14 mouse cellular contexts compared by ENCODE assay signal in genomic region chr3:86253071-86253470, GRCm38 (mm10). TPM values are rescaled to one million over a fixed set of nuclear protein-coding genes. Genes with fewer than 3 reads are reported as not detected.
A peak's percentile ranks its signal among the peaks of the same experiment; 100 is the strongest.
DNase-seq lines count a peak whose midpoint lies in the region; ATAC-seq and TF ChIP-seq lines count a peak whose summit lies in the region.
"Had no signal": no experiment of that assay in that cellular context is flagged by ENCODE, and none has a peak within 500 bp of the region (broad histone marks: within the 10 kb centered on the region; RNA-seq: fewer than 3 reads in every experiment).

No protein-coding gene starts in this region.

- WGBS in kidney, adult 2 months = 46% methylated on average over 3 of the region's 3 CpGs
- WGBS in stomach, embryonic 15.5 days = 57% methylated on average over 3 of the region's 3 CpGs
- WGBS in stomach, postnatal 0 days = 53% methylated on average over 3 of the region's 3 CpGs

- H3K4me2 ChIP-seq in stomach, embryonic 15.5 days = no peak overlapping the region
- no peak overlapping the region for H3K4me2 ChIP-seq in stomach, postnatal 0 days (replicated peaks; ENCODE audit: low read depth)
- H3K4me2 ChIP-seq: embryonic facial prominence, embryonic 15.5 days; intestine, embryonic 15.5 days; midbrain, embryonic 15.5 days; neural tube, embryonic 13.5 days had no signal

- 0 out of 2 replicates have a peak, but pooled peaks cover 2% of the 10 kb centered on the region for H3K4me1 ChIP-seq in kidney, adult 2 months (ENCODE audit: control insufficient read depth, insufficient read depth, low read length)
- no peaks in the 10 kb centered on the region for H3K4me1 ChIP-seq in stomach, embryonic 15.5 days
- no peaks in the 10 kb centered on the region for H3K4me1 ChIP-seq in stomach, postnatal 0 days (replicated peaks; ENCODE audit: control insufficient read depth, insufficient read depth)
- H3K4me1 ChIP-seq: embryonic facial prominence, embryonic 15.5 days; intestine, embryonic 15.5 days; midbrain, embryonic 15.5 days; neural tube, embryonic 13.5 days had no signal

- H3K4me3 ChIP-seq in kidney, adult 2 months (ENCODE audit: insufficient read depth, low read depth, low read length) = no peak overlapping the region
- no peak overlapping the region for H3K4me3 ChIP-seq in stomach, embryonic 15.5 days (replicated peaks)
- H3K4me3 ChIP-seq in stomach, postnatal 0 days (ENCODE audit: low read depth, low read length) = no peak overlapping the region
- H3K4me3 ChIP-seq: embryonic facial prominence, embryonic 15.5 days; intestine, embryonic 15.5 days; midbrain, embryonic 15.5 days; neural tube, embryonic 13.5 days had no signal

- TF ChIP-seq CTCF in kidney, adult 2 months (conservative IDR thresholded peaks at IDR 0.05; ENCODE audit: insufficient read depth, insufficient read length, low read depth, low read length) = no peak
- no peak for TF ChIP-seq CTCF in stomach, postnatal 0 days (IDR thresholded peaks at IDR 0.05; ENCODE audit: low read depth)

- H3K9ac ChIP-seq in stomach, embryonic 15.5 days = no peak overlapping the region
- H3K9ac ChIP-seq in stomach, postnatal 0 days (ENCODE audit: low read length) = no peak overlapping the region
- H3K9ac ChIP-seq: embryonic facial prominence, embryonic 15.5 days; intestine, embryonic 15.5 days; midbrain, embryonic 15.5 days; neural tube, embryonic 13.5 days had no signal

- no peaks in the 10 kb centered on the region for H3K9me3 ChIP-seq in stomach, embryonic 15.5 days
- no peaks in the 10 kb centered on the region for H3K9me3 ChIP-seq in stomach, postnatal 0 days (ENCODE audit: control insufficient read depth, low read length)
- H3K9me3 ChIP-seq: embryonic facial prominence, embryonic 15.5 days; intestine, embryonic 15.5 days; midbrain, embryonic 15.5 days; neural tube, embryonic 13.5 days had no signal

- TF ChIP-seq POLR2A in kidney, adult 2 months (IDR thresholded peaks at IDR 0.05; ENCODE audit: low read depth, low read length) = no peak

- DNase-seq in kidney, adult 2 months = peak; percentile 54
- no peak for DNase-seq in kidney, adult 11 months
- DNase-seq in stomach, postnatal 0 days (ENCODE audit: low spot score) = no peak
- peak; percentile 52 for DNase-seq in cerebellum, adult 9-10 months
- DNase-seq in lung, postnatal 36 days = peak; percentile 63
- DNase-seq in spleen, postnatal 14 days (ENCODE audit: low spot score in 2 of 2) = no peak
- DNase-seq: retina, postnatal 1 day; thymus, postnatal 14 days had no signal

- no peaks in the 10 kb centered on the region for H3K36me3 ChIP-seq in kidney, adult 2 months (ENCODE audit: control insufficient read depth, insufficient read depth, low read length)
- no peaks in the 10 kb centered on the region for H3K36me3 ChIP-seq in stomach, embryonic 15.5 days
- no peaks in the 10 kb centered on the region for H3K36me3 ChIP-seq in stomach, postnatal 0 days (ENCODE audit: control insufficient read depth, insufficient read depth, low read length)
- H3K36me3 ChIP-seq: embryonic facial prominence, embryonic 15.5 days; intestine, embryonic 15.5 days; midbrain, embryonic 15.5 days; neural tube, embryonic 13.5 days had no signal

- TF ChIP-seq EP300 in stomach, postnatal 0 days (optimal IDR thresholded peaks at IDR 0.05) = no peak

- no peak overlapping the region for H3K27ac ChIP-seq in kidney, adult 2 months (ENCODE audit: insufficient read depth, low read depth, low read length)
- no peak overlapping the region for H3K27ac ChIP-seq in stomach, embryonic 15.5 days
- no peak overlapping the region for H3K27ac ChIP-seq in stomach, postnatal 0 days (replicated peaks)
- H3K27ac ChIP-seq: embryonic facial prominence, embryonic 15.5 days; intestine, embryonic 15.5 days; midbrain, embryonic 15.5 days; neural tube, embryonic 13.5 days had no signal

- ATAC-seq in stomach, embryonic 15.5 days (ENCODE audit: insufficient read depth, low FRiP score, low read depth) = peak; percentile 56; the same call in 1 of the 2 replicates
- ATAC-seq in stomach, postnatal 0 days (ENCODE audit: low FRiP score, low TSS enrichment) = no peak
- no peak for ATAC-seq in CD4-positive, CD25-positive, alpha-beta regulatory T cell, adult 4 months
- ATAC-seq: intestine, embryonic 15.5 days; midbrain, embryonic 15.5 days had no signal

- H3K27me3 ChIP-seq in kidney, adult 2 months (replicated peaks; ENCODE audit: control insufficient read depth, insufficient read depth, low read length) = no peaks in the 10 kb centered on the region
- H3K27me3 ChIP-seq in stomach, embryonic 15.5 days (replicated peaks) = no peaks in the 10 kb centered on the region
- no peaks in the 10 kb centered on the region for H3K27me3 ChIP-seq in stomach, postnatal 0 days (ENCODE audit: control insufficient read depth, insufficient read depth, low read length)
- H3K27me3 ChIP-seq: embryonic facial prominence, embryonic 15.5 days; intestine, embryonic 15.5 days; midbrain, embryonic 15.5 days; neural tube, embryonic 13.5 days had no signal

RNA-seq across cellular contexts. Expression of gene Lrba, which starts 28.6 kb away (rescaled TPM):
- 36.4 and 37.8 TPM in 2 replicates for polyA plus RNA-seq in kidney, adult 2 months (2012; rRNA removed)
- 4.5 and 4.6 TPM in 2 replicates for polyA plus RNA-seq in stomach, embryonic 15.5 days (2015; fragmentation: Nextera tagmentation; extraction: Ambion mirVana)
- 2.6 and 2.9 TPM in 2 replicates for polyA plus RNA-seq in stomach, postnatal 0 days (2015; fragmentation: Nextera tagmentation; extraction: Ambion mirVana)
- 10 to 100 TPM; 13.4 to 14.0 TPM for polyA plus RNA-seq in CD4-positive, CD25-positive, alpha-beta regulatory T cell, adult 4 months (2017; shearing (Covaris generic))

Comparison
In these comparisons a context has a peak if more than half of its experiments do, and no peak if none do; other contexts are left out.
1. DNase-seq: peak in kidney, adult 2 months (single experiment), cerebellum, adult 9-10 months (single experiment) and lung, postnatal 36 days (single experiment); none in kidney, adult 11 months (single experiment), stomach, postnatal 0 days (single experiment) and spleen, postnatal 14 days (0 of 2).